Mouse (Mus musculus): ENCODE results near the gene Lage3.

The Lage3 gene

DNA sequence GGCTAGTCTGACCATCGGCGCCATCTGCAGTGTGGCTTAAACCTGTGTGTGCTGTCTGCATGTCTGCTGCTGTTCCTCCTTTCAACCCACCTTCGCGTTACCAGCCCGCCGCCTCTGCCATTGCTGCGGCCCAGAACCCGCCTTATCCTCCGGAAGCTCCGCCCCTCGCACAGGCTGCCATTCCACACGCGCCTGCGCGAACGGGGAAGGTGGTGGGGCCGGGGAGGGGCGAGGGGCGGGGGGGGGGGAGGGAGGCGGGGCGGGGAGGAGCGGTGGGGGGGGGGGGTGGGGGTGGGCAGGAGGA, at the start of gene Lage3:
TSS of gene Lage3 (minus strand) at position 152 of the 304 bp plus-strand sequence.
- in situ Hi-C loops (cut with MboI, MseI) = loop anchor here (10.0 kb wide), 1 partner anchor 61 kb away; no protein-coding TSS in a partner anchor

DNA sequence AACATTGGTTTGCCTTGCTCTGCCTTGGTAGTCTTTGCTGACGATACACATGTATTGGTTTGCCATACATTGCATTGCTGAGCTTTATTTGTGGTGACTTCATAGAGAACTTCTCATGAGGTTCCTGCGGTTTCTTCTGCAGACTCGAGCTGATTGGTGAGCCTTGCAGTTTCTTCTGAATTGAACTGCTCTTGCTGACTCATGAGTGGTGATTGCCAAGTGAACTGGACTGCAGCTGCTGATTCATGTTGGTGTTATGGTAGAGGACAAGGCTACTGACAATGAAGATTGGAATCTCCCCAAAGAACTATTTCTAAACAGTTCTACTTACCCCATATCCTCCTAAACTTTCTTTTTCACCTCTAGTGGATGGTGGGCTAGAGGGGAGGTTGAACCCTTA, 46.7 kb upstream of the Lage3 start:
- in situ Hi-C loops (cut with MboI, MseI) = no loop called here

DNA sequence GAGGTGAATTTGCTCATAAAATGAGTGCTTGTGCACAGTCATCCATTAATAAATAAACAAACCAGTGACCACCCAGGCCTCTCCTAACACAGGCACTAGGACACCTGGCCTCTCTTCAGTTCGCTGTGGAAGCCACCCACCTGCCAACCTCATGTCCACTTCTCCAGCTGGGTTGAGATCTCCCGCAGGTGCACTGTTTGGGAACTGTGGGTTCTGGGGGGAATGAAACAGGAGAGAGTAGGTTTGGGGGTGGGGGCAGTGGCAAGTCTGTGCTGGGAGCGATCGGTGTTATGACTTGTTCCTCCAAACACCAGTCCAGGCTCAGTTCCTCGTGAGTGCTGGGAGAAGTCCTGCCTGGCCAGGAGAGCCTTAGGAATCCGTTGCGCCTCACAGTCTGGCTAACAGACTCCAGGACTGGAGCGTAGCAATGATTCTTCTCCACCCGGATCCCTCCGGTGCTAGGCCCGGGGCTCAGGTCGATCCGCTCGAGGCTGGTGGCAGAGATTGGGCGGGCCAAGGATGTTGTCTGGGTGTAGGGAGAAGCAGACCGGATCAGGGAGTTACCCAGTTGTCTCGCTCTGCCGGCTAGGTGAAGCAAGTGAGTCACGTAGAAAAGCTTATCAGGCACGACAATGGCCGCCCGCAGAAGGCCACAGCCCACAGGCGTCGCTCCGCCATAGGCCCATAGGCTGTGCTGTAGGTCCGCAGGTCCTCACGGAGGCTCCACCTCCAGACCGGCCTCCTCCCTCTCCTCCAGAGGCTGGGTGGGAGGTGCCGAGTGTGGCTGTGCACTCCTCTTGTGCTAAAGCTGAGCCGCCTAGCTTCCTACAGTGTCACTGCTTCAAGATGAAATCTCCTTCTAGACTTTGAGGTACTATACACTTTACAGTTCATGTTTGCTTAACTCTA, 39.4 kb upstream of the Lage3 start, which contains the start of the genes Fam3a and Ikbkg:
TSS of gene Fam3a (minus strand) at position 738 of the 909 bp plus-strand sequence.
TSS of gene Ikbkg (plus strand) at position 756 of the 909 bp plus-strand sequence.
- in situ Hi-C loops (cut with MboI, MseI) = loop anchor here (5.0 kb wide), 1 partner anchor 35 kb away; no protein-coding TSS in a partner anchor

DNA sequence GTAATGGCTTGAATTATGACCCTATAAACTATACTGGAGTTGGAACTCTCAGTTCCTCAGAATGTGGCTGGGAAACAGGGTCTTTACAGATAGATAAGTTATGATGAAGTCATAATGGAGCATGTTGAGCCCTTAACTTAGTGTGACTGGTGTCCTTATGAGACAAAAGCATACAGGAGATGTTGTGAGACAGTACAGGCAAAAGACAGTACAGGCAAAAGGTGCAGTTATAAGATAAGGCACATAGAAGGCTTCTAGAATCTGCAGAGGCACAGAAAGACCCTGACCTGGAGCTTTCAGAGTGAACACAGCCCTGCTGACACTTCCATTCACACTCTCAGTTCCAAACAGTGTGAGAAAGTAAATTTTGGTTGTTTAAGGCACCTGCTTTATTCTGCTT, 34.7 kb upstream of the Lage3 start:
- in situ Hi-C loops (cut with MboI, MseI) = no loop called here

DNA sequence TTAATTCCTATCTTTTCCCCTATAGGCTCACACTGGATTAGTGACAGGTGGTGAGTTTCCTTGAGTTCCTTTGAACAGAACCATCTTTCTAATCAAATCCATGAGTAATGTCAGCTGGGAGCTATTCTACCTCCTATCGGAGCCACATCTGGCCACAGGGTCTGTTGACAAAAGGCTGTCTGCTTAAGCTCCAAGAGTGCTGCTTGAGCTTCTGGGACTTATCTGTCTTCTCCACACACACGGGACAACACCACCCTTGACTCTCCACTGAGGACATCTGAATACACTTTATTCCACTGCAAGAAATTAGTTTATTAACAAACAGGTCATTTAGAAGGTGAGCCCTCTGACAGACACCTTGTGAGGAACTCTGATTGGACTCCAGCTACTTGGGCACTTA, 31.0 kb upstream of the Lage3 start:
- in situ Hi-C loops (cut with MboI, MseI) = no loop called here

DNA sequence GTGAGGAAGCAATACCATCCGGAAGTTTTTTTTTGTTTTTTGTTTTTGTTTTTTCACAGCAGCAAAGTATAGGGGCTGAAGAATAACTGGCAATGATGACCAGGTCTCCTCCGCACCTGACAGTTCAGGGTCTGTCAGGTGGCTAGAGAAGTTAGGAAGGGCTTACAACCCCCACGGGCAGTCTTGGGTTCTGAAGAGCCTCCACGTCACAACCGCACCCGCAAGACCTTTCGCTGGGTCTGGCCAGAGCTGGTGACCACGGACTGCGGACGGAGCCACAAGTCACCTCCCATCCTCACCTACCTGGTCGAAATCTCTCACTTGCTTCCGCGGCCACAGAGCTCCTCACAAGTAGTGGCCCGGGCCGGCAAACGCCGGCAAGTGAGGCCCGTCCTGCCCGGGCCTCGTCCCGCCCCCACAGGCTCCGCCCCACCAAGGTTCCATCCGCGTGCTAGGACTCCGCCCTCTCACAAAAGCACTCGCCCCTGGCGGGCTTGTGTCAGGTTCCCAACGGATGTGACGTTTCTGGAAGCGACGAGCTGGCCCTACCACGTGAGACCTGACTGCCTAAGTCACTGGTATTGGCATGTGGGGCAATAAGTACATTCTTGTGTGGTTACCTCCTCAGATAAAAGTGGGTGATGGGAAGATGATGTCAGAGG, 19.6 kb upstream of the Lage3 start, which contains the start of the genes Ubl4a and Slc10a3:
TSS of gene Ubl4a (minus strand) at position 331 of the 662 bp plus-strand sequence.
TSS of gene Slc10a3 (minus strand) at position 462 of the 662 bp plus-strand sequence.
- in situ Hi-C loops (cut with MboI, MseI) = no loop called here

DNA sequence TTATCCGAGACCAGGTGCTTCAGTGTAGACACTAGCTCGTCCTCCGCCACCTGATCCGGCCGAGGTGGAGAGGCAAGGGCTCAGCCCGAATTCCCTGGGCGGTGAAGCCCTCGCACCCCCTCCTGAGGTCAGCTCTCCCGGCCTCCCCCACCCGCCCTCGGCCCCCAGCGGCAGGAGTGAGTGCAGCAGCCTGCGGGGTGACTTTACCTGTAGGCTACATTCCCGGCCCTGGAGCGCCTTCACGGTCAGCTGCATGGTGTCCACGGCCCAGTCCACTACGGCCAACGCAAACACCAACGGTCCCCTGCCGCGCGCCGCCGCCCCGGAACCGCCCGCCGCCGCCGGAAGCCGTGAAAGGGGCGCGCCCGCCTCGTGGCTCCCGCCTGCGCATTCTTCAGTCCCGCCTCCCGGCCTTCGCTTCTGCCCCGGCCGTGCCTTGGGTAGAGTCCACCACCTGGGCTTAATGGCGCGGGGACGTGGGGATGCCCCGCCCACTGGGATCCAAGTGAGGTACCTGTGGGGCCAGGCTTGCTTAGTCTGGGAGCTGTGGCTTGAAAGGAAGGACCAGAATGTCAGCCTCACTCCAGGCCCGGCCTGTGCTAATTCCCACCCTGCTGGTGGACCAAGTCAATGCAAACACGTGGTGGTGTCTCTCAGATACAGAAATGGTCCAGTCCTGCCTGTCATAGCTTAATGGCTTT, 14.9 kb upstream of the Lage3 start:
- in situ Hi-C loops (cut with MboI, MseI) = no loop called here

DNA sequence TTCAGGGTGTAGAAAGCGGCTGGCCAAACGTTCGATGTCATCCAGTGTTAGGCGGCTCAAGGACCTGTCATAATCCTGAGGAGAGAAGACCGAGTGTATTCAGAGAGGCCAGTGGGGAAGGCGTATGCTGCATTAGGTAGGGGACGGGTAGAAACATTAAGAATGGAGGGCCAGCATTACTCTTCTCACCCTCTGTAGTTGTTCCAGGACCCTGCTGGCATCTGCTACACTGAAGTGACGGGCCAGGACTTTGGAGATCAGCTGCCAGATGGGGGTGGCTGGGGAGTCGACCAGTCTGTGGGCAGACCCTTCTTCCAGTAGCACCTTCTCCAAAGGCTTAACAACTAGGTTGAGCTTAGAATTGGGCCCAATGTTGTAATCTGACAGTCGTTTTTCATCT, 14.1 kb upstream of the Lage3 start:
- in situ Hi-C loops (cut with MboI, MseI) = no loop called here

DNA sequence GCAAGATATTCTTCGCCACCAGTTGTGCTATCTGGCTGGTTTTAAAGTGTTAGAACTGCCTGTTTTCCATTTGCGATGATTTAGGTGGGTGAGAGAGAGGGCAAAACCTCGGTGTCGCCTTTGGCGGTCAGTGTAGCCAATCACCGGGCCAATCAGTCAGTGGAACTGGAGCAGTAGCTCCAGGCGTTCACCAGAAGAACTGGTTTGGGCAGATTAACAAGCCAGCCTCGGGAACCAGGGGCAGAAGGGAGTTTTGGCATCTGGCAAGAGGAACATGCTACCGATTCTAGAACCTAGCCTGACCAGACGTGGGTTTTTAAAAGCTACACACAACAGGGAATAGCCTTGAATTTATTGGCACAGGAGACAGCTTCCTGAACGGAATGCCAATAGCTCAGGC, 5.8 kb upstream of the Lage3 start:
- in situ Hi-C loops (cut with MboI, MseI) = loop anchor here (5.0 to 10.0 kb wide), 2 partner anchors 33 to 56 kb away; partner anchors contain the start of genes Fam3a and Ikbkg

DNA sequence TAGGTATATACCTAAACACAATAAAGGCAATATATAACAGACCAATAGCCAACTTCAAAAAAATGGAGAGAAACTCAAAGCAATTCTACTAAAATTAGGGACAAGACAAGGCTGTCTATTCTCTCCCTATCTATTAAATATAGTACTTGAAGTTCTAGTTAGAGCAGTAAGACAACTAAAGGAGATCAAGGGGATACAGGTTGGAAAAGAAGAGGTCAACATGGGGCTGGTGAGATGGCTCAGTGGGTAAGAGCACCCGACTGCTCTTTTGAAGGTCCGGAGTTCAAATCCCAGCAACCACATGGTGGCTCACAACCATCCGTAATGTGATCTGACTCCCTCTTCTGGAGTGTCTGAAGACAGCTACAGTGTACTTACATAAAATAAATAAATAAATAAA, 3.7 kb upstream of the Lage3 start:
- in situ Hi-C loops (cut with MboI, MseI) = loop anchor here (5.0 to 10.0 kb wide), 2 partner anchors 35 to 58 kb away; partner anchors contain the start of genes Fam3a and Ikbkg

DNA sequence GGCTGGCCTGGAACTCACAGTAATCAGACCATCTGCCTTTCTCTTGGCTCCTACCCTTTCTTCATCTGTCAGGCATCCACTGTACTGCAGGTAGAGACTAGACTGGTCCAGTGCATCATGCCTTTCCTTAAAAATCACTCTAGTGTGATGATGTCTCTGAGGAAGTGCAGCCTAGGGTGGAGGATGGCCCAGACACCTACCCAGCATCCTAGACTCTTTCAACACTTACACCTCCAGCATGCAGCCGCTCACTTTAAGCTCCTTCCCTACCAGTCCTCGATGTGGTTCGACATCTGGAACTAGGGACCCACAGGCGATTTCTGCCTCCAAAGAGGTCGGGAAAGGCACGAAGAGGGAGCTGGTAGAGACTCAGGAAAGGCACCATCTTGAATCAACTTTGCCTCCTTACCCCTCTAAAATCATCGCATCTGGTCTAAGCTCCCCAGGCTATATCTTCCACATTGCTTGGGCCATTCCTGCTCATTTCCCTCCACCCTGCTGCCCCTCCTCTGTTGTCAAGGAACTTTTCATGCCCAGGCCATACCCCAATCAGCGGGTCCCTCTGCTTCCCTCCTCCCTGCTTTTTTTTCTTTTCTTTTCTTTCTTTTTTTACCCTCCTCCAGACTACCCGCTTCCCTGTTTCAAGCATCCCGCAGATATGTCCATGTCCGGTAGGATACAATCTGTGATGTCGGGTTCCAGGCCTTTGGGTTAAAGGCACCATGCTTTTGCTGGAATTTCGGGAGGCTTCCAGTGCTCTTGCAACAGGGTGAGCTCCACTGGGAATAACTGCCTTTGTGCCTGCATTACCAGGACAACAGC, 562 bp downstream of the Lage3 start:
- in situ Hi-C loops (cut with MboI, MseI) = loop anchor here (10.0 kb wide), 1 partner anchor 62 kb away; no protein-coding TSS in a partner anchor

DNA sequence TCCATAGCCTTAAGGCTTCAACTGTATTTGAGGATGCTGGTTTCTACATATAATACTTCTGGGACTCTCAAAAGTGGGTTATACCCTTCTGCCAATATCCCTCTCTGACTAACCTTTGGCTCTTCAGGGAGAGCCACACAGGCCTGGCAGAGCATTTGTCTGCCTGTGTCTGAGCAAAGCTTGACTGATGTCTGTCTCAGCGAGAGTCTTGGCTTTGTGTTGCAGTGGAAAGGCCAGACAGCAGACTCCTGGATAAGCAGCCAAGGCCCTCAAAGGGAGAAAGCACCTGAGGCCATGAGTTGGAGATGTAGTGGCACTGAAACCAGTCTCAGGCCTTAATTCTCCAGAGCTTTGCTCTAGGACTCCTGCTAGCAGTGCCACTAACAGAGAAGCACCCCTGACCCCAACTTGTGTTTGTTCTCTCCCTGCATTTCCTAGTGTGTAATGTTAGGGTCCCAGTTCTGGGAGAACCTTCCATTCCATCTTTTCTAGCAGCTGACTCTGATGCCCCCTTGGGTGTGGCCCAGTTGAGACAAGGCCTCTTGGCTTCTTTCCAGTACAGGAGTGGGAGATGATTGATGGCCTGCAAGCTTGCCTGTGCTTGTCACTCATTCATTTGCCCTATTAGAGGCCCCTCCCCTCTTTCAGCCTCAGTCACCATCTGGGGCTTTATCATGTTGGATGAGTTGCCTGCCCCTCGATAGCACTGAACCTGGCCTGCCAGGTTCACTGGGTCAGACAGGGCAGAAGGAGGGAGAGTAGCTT, 23.1 kb downstream of the Lage3 start:
- in situ Hi-C loops (cut with MboI, MseI) = no loop called here

DNA sequence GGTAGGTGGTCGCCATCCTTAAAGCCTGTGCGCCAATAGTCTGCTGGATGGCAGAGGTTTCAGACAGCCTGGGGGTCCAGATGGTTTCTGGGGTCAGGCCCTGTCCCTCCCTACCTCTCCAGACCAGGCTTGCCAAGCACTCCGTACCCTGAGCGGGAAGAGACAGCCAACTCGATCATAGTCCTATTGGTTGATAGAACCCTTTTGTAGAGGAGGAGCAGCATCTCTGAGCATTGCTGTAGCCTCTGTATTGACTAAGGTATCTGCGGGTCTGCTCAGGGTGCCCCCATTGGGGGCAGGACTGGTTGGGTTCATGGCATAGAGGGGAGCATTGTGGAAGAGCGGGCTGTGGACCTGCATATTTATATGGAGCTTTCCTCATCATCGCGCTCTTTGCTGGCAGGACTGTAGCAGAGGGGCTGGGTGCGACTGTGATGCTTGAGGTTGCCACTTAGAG, 24.2 kb downstream of the Lage3 start:
- in situ Hi-C loops (cut with MboI, MseI) = no loop called here

DNA sequence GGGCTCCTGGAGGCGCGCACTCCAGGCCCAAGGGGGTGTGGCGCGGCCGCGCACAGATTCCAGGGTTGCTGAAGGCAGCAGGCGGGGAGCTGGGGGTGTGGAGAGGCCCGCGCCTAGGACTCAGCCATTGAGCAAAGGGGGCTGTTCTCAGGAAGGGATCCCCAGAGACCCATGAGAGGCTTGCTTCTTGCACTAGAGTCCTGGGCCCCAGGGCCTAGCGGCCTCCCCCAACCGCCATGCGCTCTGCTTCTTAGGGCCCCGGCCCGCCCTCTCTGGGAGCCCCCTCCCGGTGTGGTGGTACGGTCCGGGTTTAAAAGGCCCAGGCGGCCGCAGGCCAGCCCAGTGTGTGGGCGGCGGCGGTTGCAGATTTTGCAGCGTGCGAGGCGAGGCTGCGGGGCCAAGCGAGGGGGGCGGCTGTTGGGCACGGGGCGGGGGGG, 24.7 kb downstream of the Lage3 start, which contains the start of gene Plxna3:
TSS of gene Plxna3 (plus strand) at position 342 of the 437 bp plus-strand sequence.
- in situ Hi-C loops (cut with MboI, MseI) = no loop called here

DNA sequence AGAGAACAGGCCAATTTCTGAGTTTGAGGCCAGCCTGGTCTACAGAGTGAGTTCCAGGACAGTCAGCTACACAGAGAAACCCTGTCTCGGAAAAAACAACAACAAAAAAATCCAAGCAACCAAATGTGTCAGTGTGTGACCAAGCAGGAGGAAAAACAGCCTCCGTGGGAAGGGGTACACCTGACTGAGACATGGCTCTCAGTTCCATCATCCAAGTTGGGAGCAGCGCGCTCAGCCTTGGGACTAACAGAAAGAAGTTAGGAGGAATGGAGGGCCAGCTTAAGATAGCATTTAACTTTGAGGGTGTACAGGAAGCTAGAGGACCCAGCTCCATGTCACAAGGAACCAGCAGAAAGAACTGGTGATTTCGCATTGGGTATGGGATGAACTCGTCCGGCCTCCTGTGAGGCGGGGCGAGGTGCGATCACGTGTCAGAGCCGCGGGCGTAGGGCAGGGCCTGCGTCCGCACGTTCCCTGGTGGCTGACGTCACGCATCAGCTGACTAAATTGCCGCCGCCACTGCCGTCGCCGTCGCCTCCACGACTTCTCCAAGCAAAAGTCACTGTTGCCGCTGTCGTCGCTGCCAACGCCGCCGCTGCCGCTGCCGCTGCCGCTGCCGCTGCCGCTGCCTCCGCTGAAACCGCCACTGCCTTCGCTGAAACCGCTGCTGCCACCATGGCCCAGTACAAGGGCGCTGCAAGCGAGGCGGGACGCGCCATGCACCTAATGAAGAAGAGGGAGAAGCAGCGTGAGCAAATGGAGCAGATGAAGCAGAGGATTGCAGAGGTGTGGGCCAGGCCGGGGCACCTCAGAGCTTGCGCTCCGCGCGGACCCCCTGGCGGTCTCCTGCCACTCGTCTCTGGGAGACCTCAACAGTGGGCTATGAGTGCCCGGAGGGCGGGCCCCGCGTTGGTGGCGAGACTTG, 40.6 kb downstream of the Lage3 start, which contains the start of gene Fam50a:
TSS of gene Fam50a (plus strand) at position 494 of the 925 bp plus-strand sequence.
- in situ Hi-C loops (cut with MboI, MseI) = no loop called here

DNA sequence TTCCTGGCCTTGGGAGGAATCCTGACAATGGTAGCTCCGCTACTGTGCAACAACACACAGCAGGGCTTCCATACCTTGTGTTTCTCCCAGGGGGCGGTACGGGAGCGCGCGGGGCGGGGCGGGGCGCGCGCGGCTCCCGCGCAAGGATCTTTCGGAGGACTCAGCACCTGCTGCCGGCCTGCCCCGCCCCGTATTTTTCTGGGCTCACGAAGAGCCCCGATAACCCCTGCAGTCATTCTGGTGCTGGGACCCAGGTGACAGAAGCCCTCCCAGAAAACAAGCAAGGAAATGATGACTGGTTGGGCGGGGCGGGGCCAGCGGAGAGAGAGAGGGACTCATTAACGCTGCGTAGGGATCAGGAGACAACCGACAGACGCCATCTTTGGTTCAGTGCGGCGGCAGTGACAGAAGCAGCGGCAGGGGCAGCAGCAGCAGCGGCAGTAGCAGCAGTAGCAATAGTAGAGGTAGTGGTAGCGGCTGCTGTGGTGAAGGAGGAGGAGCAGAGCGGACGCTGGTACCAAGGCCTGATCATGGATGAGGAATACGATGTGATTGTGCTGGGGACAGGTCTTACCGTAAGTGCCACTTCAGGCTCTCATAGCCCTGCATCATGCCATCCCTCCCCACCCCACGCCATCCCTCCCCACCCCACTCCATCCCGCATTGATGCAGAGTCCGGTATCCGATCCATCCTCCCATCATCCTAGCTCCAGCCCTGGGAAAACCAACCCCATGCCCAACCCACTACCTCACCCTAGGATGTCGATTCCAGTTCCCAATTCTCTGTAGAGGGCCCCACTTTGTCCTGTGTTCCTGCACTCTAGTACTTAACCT, 48.3 kb downstream of the Lage3 start, which contains the start of gene Gdi1:
TSS of gene Gdi1 (plus strand) at position 132 of the 834 bp plus-strand sequence.
- in situ Hi-C loops (cut with MboI, MseI) = no loop called here

All from regulatory T cell (primary cell).